Mouse (Mus musculus): ENCODE data around the gene Phtf1. TPM values are rescaled to one million over a fixed set of nuclear protein-coding genes. Genes with fewer than 3 reads are reported as not detected.

Gene Phtf1
- polyA plus RNA-seq, 1 experiment from 2014 or later, result 27.5 TPM

- Histone ChIP-seq H3K9me3 (ENCODE audit: control insufficient read depth, low read length) (no peaks in the 10 kb centered on the region), H3K4me3 (ENCODE audit: low read depth, low read length) (peak overlapping the region; percentile 71), H3K4me1 (replicated peaks; ENCODE audit: control insufficient read depth, insufficient read depth, low read length) (peaks cover 10% of the 10 kb centered on the region), H3K27me3 (replicated peaks; ENCODE audit: control insufficient read depth, insufficient read depth, low read length) (no peaks in the 10 kb centered on the region), H3K27ac (ENCODE audit: low read depth) (peak overlapping the region; percentile 92), H3K36me3 (ENCODE audit: control insufficient read depth, insufficient read depth, low read length) (peaks cover 34% of the 10 kb centered on the region), H3K9ac (ENCODE audit: low read length) (peak overlapping the region; percentile 64), H3K4me2 (ENCODE audit: low read length) (peak overlapping the region; percentile 76)
- no peak for DNase-seq (ENCODE audit: low spot score)
- ATAC-seq (replicated peaks; ENCODE audit: low FRiP score, low TSS enrichment, low read depth), result peak; percentile 62
- WGBS, result under 1% methylated on average over 23 of the region's 24 CpGs
Observed at GRCm38 (mm10) chr3:103968701-103969100, 791 bp downstream of the Phtf1 start.

GRCm38 (mm10) chr3:103971157-103971556 lies 3.2 kb downstream of the Phtf1 start:
- ATAC-seq (replicated peaks; ENCODE audit: low FRiP score, low TSS enrichment, low read depth) (no peak), DNase-seq (ENCODE audit: low spot score) (no peak)
- Histone ChIP-seq H3K36me3 (ENCODE audit: control insufficient read depth, insufficient read depth, low read length) (peaks cover 30% of the 10 kb centered on the region), H3K4me2 (ENCODE audit: low read length) (no peak overlapping the region), H3K9me3 (ENCODE audit: control insufficient read depth, low read length) (no peaks in the 10 kb centered on the region), H3K4me1 (replicated peaks; ENCODE audit: control insufficient read depth, insufficient read depth, low read length) (peaks cover 10% of the 10 kb centered on the region), H3K27me3 (replicated peaks; ENCODE audit: control insufficient read depth, insufficient read depth, low read length) (no peaks in the 10 kb centered on the region), H3K9ac (ENCODE audit: low read length) (no peak overlapping the region), H3K27ac (ENCODE audit: low read depth) (no peak overlapping the region), H3K4me3 (ENCODE audit: low read depth, low read length) (no peak overlapping the region)
- WGBS, result 93% methylated on average over 2 of the region's 2 CpGs

- DNase-seq (ENCODE audit: low spot score) (no peak), ATAC-seq (replicated peaks; ENCODE audit: low FRiP score, low TSS enrichment, low read depth) (no peak)
- Histone ChIP-seq H3K9ac (ENCODE audit: low read length) (no peak overlapping the region), H3K9me3 (ENCODE audit: control insufficient read depth, low read length) (no peaks in the 10 kb centered on the region), H3K4me2 (ENCODE audit: low read length) (no peak overlapping the region), H3K27me3 (replicated peaks; ENCODE audit: control insufficient read depth, insufficient read depth, low read length) (no peaks in the 10 kb centered on the region), H3K4me1 (replicated peaks; ENCODE audit: control insufficient read depth, insufficient read depth, low read length) (no peaks in the 10 kb centered on the region), H3K36me3 (ENCODE audit: control insufficient read depth, insufficient read depth, low read length) (peaks cover 60% of the 10 kb centered on the region), H3K27ac (ENCODE audit: low read depth) (no peak overlapping the region), H3K4me3 (ENCODE audit: low read depth, low read length) (no peak overlapping the region)
- WGBS, result 91% methylated on average over 4 of the region's 4 CpGs
Observed at GRCm38 (mm10) chr3:103984556-103984955, 16.6 kb downstream of the Phtf1 start.

- Histone ChIP-seq H3K27ac (ENCODE audit: low read depth) (no peak overlapping the region), H3K9me3 (ENCODE audit: control insufficient read depth, low read length) (no peaks in the 10 kb centered on the region)
Observed at GRCm38 (mm10) chr3:103985194-103985593, 17.3 kb downstream of the Phtf1 start.

DNA sequence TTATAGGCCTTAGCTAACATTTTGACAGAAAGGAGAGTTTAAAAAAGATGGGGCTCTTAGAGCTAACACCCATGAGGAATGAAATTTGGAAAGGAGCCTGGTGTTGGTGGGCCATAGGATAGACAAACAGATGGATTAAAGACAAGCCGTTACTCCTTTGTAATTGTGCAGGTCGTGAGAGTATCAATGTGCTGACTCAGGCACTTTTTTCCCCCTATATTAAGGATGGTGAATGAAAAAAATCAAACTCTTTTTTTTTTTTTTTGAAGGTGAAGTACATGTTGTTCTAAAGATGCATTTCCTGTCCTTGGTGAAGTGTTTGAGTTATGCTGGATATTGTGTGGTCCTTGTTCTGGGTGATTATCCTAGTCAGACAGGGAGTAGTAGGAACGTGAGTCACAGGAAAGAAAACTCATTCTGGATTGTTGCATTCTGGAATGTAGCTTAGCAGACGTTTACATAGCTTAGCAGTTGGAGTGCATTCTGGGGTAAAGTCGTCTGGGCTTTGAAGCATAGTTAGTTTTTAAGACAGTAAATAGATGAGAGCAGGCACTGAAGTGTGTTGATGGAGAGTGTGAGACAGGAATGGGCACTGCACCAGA lies 20.0 kb downstream of the Phtf1 start:
- WGBS, result 38% methylated on average over 5 of the region's 5 CpGs
- Histone ChIP-seq H3K4me3 (ENCODE audit: low read depth, low read length) (no peak overlapping the region), H3K4me2 (ENCODE audit: low read length) (no peak overlapping the region), H3K27ac (ENCODE audit: low read depth) (no peak overlapping the region), H3K9me3 (ENCODE audit: control insufficient read depth, low read length) (no peaks in the 10 kb centered on the region), H3K27me3 (replicated peaks; ENCODE audit: control insufficient read depth, insufficient read depth, low read length) (no peaks in the 10 kb centered on the region), H3K9ac (ENCODE audit: low read length) (no peak overlapping the region), H3K4me1 (replicated peaks; ENCODE audit: control insufficient read depth, insufficient read depth, low read length) (no peaks in the 10 kb centered on the region), H3K36me3 (ENCODE audit: control insufficient read depth, insufficient read depth, low read length) (peaks cover 78% of the 10 kb centered on the region)
- no peak for DNase-seq (ENCODE audit: low spot score)
- no peak for ATAC-seq (replicated peaks; ENCODE audit: low FRiP score, low TSS enrichment, low read depth)

More at GRCm38 (mm10) chr3:103985194-103985593, 17.3 kb downstream of the Phtf1 start:
- H3K4me2 ChIP-seq (ENCODE audit: low read length), result no peak overlapping the region
- peaks cover 67% of the 10 kb centered on the region for H3K36me3 ChIP-seq (ENCODE audit: control insufficient read depth, insufficient read depth, low read length)
- 97% methylated on average over 2 of the region's 2 CpGs for WGBS
- ATAC-seq (replicated peaks; ENCODE audit: low FRiP score, low TSS enrichment, low read depth), result no peak
- no peak overlapping the region for H3K9ac ChIP-seq (ENCODE audit: low read length)
- no peak for DNase-seq (ENCODE audit: low spot score)
- H3K4me1 ChIP-seq (replicated peaks; ENCODE audit: control insufficient read depth, insufficient read depth, low read length), result no peaks in the 10 kb centered on the region
- H3K27me3 ChIP-seq (replicated peaks; ENCODE audit: control insufficient read depth, insufficient read depth, low read length), result no peaks in the 10 kb centered on the region
- H3K4me3 ChIP-seq (ENCODE audit: low read depth, low read length), result no peak overlapping the region

DNA sequence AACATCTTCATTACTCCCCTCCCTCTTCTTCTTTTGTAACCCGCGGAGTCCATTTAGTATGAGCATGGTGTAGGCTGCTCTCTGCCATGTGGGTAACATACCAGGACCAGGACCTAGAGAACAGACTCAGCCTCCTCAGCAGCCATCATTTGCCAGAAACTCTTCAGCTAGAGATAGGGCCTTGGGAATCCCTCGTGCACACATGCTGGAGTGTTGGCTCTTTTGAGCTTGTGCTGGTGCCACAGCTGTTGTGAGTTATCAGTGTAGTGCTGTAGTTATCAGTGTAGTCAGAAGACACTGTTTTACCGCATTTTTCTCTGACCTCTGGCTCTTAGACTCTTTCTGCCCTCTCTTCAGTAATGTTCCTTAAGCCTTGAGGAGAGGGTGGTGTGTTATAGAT lies 21.4 kb downstream of the Phtf1 start:
- no peak overlapping the region for H3K4me3 ChIP-seq (ENCODE audit: low read depth, low read length)
- WGBS, result 92% methylated on average over 4 of the region's 4 CpGs
- no peaks in the 10 kb centered on the region for H3K9me3 ChIP-seq (ENCODE audit: control insufficient read depth, low read length)
- no peak overlapping the region for H3K4me2 ChIP-seq (ENCODE audit: low read length)
- peaks cover 77% of the 10 kb centered on the region for H3K36me3 ChIP-seq (ENCODE audit: control insufficient read depth, insufficient read depth, low read length)
- ATAC-seq (replicated peaks; ENCODE audit: low FRiP score, low TSS enrichment, low read depth) (no peak), DNase-seq (ENCODE audit: low spot score) (no peak)
- H3K27ac ChIP-seq (ENCODE audit: low read depth), result no peak overlapping the region
- no peak overlapping the region for H3K9ac ChIP-seq (ENCODE audit: low read length)
- H3K4me1 ChIP-seq (replicated peaks; ENCODE audit: control insufficient read depth, insufficient read depth, low read length), result no peaks in the 10 kb centered on the region
- no peaks in the 10 kb centered on the region for H3K27me3 ChIP-seq (replicated peaks; ENCODE audit: control insufficient read depth, insufficient read depth, low read length)

GRCm38 (mm10) chr3:103991271-103991670 lies 23.4 kb downstream of the Phtf1 start:
- Histone ChIP-seq H3K36me3 (ENCODE audit: control insufficient read depth, insufficient read depth, low read length) (peaks cover 77% of the 10 kb centered on the region), H3K9ac (ENCODE audit: low read length) (no peak overlapping the region), H3K4me2 (ENCODE audit: low read length) (no peak overlapping the region), H3K27ac (ENCODE audit: low read depth) (no peak overlapping the region), H3K27me3 (replicated peaks; ENCODE audit: control insufficient read depth, insufficient read depth, low read length) (no peaks in the 10 kb centered on the region), H3K4me1 (replicated peaks; ENCODE audit: control insufficient read depth, insufficient read depth, low read length) (no peaks in the 10 kb centered on the region), H3K9me3 (ENCODE audit: control insufficient read depth, low read length) (no peaks in the 10 kb centered on the region), H3K4me3 (ENCODE audit: low read depth, low read length) (no peak overlapping the region)
- no peak for DNase-seq (ENCODE audit: low spot score)
- WGBS, result 99% methylated on average over 3 of the region's 3 CpGs
- no peak for ATAC-seq (replicated peaks; ENCODE audit: low FRiP score, low TSS enrichment, low read depth)

- H3K27me3 ChIP-seq (replicated peaks; ENCODE audit: control insufficient read depth, insufficient read depth, low read length), result no peaks in the 10 kb centered on the region
- 92% methylated on average over 4 of the region's 4 CpGs for WGBS
- no peak for DNase-seq (ENCODE audit: low spot score)
- H3K9me3 ChIP-seq (ENCODE audit: control insufficient read depth, low read length), result no peaks in the 10 kb centered on the region
- no peak overlapping the region for H3K4me3 ChIP-seq (ENCODE audit: low read depth, low read length)
- H3K4me2 ChIP-seq (ENCODE audit: low read length), result no peak overlapping the region
- no peak overlapping the region for H3K27ac ChIP-seq (ENCODE audit: low read depth)
- peaks cover 68% of the 10 kb centered on the region for H3K36me3 ChIP-seq (ENCODE audit: control insufficient read depth, insufficient read depth, low read length)
- no peak for ATAC-seq (replicated peaks; ENCODE audit: low FRiP score, low TSS enrichment, low read depth)
- H3K9ac ChIP-seq (ENCODE audit: low read length), result no peak overlapping the region
- no peaks in the 10 kb centered on the region for H3K4me1 ChIP-seq (replicated peaks; ENCODE audit: control insufficient read depth, insufficient read depth, low read length)
Observed at GRCm38 (mm10) chr3:103998724-103999123, 30.8 kb downstream of the Phtf1 start.

GRCm38 (mm10) chr3:104006896-104007466 lies 39.1 kb downstream of the Phtf1 start:
- Histone ChIP-seq H3K9ac (ENCODE audit: low read length) (no peak overlapping the region), H3K4me2 (ENCODE audit: low read length) (no peak overlapping the region), H3K27me3 (replicated peaks; ENCODE audit: control insufficient read depth, insufficient read depth, low read length) (no peaks in the 10 kb centered on the region), H3K27ac (ENCODE audit: low read depth) (no peak overlapping the region), H3K9me3 (ENCODE audit: control insufficient read depth, low read length) (no peaks in the 10 kb centered on the region), H3K4me3 (ENCODE audit: low read depth, low read length) (no peak overlapping the region), H3K4me1 (replicated peaks; ENCODE audit: control insufficient read depth, insufficient read depth, low read length) (no peaks in the 10 kb centered on the region), H3K36me3 (ENCODE audit: control insufficient read depth, insufficient read depth, low read length) (peaks cover 66% of the 10 kb centered on the region)
- 90% methylated on average over 8 of the region's 8 CpGs for WGBS
- ATAC-seq (replicated peaks; ENCODE audit: low FRiP score, low TSS enrichment, low read depth) (no peak), DNase-seq (ENCODE audit: low spot score) (no peak)

All from intestine, embryonic 14.5 days (tissue).